Mouse (Mus musculus): ENCODE results near the gene Nsrp1. TPM values are rescaled to one million over a fixed set of nuclear protein-coding genes. Genes with fewer than 3 reads are reported as not detected.

Nsrp1 gene
- polyA plus RNA-seq, 1 experiment = 20.5 TPM

DNA sequence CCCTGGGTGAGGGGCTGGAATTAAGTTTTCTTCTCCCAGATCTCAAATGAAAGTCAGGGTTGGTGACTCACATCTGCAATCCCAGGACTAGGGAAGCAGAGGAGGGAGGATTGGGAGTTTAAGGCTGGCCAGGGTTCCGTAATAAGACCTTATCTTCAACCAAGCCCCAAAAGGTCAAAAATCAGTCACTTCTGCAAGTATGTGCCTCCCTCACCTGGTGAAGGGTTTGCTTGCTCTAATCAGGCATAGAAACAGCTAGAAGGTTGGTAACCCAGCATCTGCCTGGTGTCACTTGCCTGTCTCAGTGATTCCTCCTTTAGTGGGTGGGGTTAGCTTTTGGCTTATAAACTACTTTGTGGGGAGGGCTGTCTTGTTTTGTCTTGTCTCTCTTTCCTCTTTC, 75.9 kb downstream of the Nsrp1 start:
- H3K4me3 ChIP-seq (replicated peaks; ENCODE audit: control insufficient read depth, low read depth, low read length) = no peak overlapping the region
- 89% methylated on average over 1 of the region's 1 CpGs for WGBS
- no peak for TF ChIP-seq POLR2A (IDR thresholded peaks at IDR 0.05; ENCODE audit: borderline replicate concordance, control insufficient read depth, low read depth, low read length)
- TF ChIP-seq CTCF (IDR thresholded peaks at IDR 0.05; ENCODE audit: control insufficient read depth, insufficient read depth, low read length) = no peak
- no peaks in the 10 kb centered on the region for H3K4me1 ChIP-seq (ENCODE audit: control insufficient read depth, insufficient read depth, low read length)
- no peak overlapping the region for H3K27ac ChIP-seq (ENCODE audit: control insufficient read depth, insufficient read depth, low read depth, low read length, poor library complexity)

DNA sequence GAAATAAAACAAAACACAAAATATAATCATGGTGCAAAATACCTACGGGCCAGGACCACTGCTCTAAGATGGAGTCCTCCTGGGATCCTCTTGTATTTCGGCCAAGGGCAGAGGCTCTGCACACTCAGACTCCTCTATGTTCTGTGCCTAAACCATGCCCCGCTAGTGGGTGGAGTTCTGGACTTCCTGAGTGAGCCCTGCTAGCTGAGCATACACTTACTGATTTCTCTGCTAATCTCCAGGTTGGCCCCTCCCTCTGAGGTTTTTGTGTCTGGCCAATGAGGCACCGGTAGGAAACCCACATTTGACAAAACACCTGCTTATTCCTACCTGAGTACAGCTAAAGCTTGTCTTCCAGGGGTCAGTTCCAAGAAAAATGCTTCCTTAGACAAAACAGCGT, 77.5 kb downstream of the Nsrp1 start:
- TF ChIP-seq CTCF (IDR thresholded peaks at IDR 0.05; ENCODE audit: control insufficient read depth, insufficient read depth, low read length) = no peak
- TF ChIP-seq POLR2A (IDR thresholded peaks at IDR 0.05; ENCODE audit: borderline replicate concordance, control insufficient read depth, low read depth, low read length) = no peak
- 20% methylated on average over 5 of the region's 5 CpGs for WGBS
- H3K4me1 ChIP-seq (ENCODE audit: control insufficient read depth, insufficient read depth, low read length) = peaks cover 4% of the 10 kb centered on the region

DNA sequence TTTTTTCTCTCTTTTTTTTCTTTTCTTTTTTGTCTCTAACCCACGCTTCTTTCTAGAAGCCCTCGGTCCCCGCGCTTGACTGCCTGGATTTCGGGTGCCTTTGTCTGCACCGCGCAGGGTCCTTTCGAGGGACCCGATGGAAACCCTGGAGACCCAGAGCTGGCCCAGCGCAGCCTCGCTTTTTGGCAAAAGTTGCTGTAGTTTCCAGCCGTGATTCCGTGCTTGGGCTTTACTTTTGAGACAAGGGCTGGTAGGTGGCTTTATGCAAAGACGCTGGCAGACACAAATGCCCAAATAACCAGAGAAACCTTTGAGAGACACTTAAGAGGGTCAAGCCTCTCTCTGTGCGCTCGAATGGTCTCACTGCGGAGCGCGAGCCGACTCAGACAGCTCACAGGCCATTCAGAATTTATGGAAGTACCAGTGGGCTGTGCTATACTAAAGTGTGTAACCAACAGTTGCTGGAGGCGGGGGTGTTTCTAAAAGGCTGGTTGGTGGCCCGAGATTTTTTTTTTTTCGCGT, 79.5 kb downstream of the Nsrp1 start:
- no peak overlapping the region for H3K4me3 ChIP-seq (replicated peaks; ENCODE audit: control insufficient read depth, low read depth, low read length)
- no peak overlapping the region for H3K27ac ChIP-seq (ENCODE audit: control insufficient read depth, insufficient read depth, low read depth, low read length, poor library complexity)
- TF ChIP-seq POLR2A (IDR thresholded peaks at IDR 0.05; ENCODE audit: borderline replicate concordance, control insufficient read depth, low read depth, low read length) (no peak), CTCF (IDR thresholded peaks at IDR 0.05; ENCODE audit: control insufficient read depth, insufficient read depth, low read length) (no peak)
- peaks cover 4% of the 10 kb centered on the region for H3K4me1 ChIP-seq (ENCODE audit: control insufficient read depth, insufficient read depth, low read length)
- 9% methylated on average over 24 of the region's 24 CpGs for WGBS

More for the DNA sequence above, 77.5 kb downstream of the Nsrp1 start:
- H3K4me3 ChIP-seq (replicated peaks; ENCODE audit: control insufficient read depth, low read depth, low read length) = no peak overlapping the region
- H3K27ac ChIP-seq (ENCODE audit: control insufficient read depth, insufficient read depth, low read depth, low read length, poor library complexity) = no peak overlapping the region

DNA sequence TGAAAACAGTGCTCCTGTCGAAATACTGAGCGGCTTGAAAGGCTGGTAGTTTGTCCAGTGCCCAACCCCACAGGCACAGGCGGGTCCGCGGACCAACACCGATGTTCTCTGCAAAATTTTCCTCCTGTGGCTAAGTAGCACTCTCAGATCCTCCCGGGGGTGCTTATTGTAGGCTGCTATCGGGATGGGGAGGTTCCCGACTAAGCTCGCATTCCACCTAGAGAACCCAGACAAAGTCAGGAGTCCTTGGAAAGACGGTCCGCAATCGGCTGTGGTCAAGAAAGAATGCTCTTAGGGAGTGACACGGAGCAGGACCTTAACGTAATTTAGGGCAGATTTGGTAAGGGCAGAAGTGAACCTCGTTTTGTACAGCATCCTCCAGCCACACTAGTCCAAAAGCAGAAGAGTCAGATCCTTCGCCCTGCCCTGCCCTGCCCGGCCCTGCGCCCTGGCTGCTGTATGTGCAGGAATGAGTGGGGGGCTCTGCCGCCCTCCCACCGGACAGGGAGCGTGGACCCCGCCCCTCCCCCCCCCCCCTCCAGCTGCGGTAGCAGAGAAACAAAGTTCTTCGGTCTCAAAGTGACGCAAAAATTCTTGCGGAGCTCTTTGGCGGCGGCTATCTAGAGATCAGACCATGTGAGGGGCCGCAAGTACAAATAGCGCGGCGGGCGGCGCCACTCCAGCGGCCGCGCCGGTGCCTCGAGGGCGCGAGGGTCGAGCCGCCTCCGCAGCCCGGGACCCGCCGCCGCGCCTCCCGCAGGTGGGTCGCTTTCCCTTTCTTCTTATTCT, 80.1 kb downstream of the Nsrp1 start, which contains the start of gene Slc6a4:
Gene Slc6a4 (plus strand): TSS at position 688 of the 789 bp plus-strand sequence.
- WGBS = 1% methylated on average over 52 of the region's 52 CpGs
- no peak for TF ChIP-seq POLR2A (IDR thresholded peaks at IDR 0.05; ENCODE audit: borderline replicate concordance, control insufficient read depth, low read depth, low read length)
- TF ChIP-seq CTCF (IDR thresholded peaks at IDR 0.05; ENCODE audit: control insufficient read depth, insufficient read depth, low read length) = no peak
- Histone ChIP-seq H3K4me1 (ENCODE audit: control insufficient read depth, insufficient read depth, low read length) (peaks cover 5% of the 10 kb centered on the region), H3K4me3 (replicated peaks; ENCODE audit: control insufficient read depth, low read depth, low read length) (peak within 1 kb of the TSS; percentile 10), H3K27ac (ENCODE audit: control insufficient read depth, insufficient read depth, low read depth, low read length, poor library complexity) (no peak within 1 kb of the TSS)

DNA sequence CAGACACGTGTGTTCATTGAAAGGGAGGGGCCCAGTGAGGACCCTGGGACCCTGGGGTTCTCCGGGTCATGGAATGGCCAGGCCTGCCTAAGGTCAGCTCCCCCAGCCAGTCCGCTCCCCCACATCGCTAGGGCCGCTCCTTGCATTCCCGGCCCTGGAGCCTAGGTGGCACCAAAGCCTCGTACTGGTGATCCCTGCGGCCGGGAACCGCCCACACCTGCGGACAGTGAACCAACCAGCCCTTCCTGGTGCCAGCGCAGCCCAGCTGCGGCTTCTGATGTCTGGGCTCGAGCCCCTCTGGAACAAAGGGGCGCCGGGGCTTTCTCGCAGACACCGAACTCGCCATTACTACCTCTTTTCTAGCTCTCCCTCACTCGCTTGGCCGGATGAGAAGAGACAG, 80.9 kb downstream of the Nsrp1 start:
- H3K27ac ChIP-seq (ENCODE audit: control insufficient read depth, insufficient read depth, low read depth, low read length, poor library complexity) = no peak overlapping the region
- H3K4me3 ChIP-seq (replicated peaks; ENCODE audit: control insufficient read depth, low read depth, low read length) = peak overlapping the region; percentile 8
- peaks cover 7% of the 10 kb centered on the region for H3K4me1 ChIP-seq (ENCODE audit: control insufficient read depth, insufficient read depth, low read length)
- under 1% methylated on average over 21 of the region's 21 CpGs for WGBS
- TF ChIP-seq CTCF (IDR thresholded peaks at IDR 0.05; ENCODE audit: control insufficient read depth, insufficient read depth, low read length) (peak; percentile 78), POLR2A (IDR thresholded peaks at IDR 0.05; ENCODE audit: borderline replicate concordance, control insufficient read depth, low read depth, low read length) (0 out of 2 replicates have a peak, but pooled peaks have one; percentile 33)

DNA sequence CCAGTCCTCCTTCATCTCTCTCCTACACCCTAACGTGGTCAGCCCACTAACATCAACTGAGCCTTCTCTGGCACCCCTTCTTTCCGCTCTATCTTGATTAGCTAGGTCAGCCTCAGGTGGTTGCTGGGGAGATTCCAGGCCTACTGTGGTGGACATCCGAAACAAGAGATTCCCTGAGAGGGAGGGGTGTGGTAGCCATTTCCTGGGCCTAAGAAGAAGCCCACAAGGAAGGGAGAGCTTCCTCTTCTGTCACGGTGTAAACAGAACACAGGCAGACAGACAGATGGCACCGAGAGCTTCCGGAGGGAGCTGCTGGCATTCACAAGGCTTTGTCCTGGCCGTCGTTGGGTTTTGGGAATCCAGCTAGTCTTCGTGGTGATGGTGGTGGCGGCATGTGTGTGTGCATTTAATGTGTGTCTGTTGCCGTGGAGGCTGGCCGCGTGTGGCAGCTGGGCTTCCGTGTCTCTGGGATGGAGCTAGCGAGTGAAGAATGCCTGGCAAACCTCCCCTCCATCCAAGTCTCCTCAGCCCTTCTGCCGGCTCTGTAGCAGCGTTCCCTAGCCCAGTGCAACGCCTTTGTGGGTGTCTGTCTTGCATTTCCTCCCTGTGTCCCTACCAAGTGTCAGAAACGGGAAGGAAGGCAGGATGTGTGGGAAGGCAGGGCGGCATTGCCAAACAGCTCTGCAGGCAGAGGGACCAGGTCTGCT, 82.1 kb downstream of the Nsrp1 start:
- WGBS = 10% methylated on average over 20 of the region's 20 CpGs
- peaks cover 7% of the 10 kb centered on the region for H3K4me1 ChIP-seq (ENCODE audit: control insufficient read depth, insufficient read depth, low read length)
- H3K4me3 ChIP-seq (replicated peaks; ENCODE audit: control insufficient read depth, low read depth, low read length) = peak overlapping the region; percentile 21
- no peak for TF ChIP-seq CTCF (IDR thresholded peaks at IDR 0.05; ENCODE audit: control insufficient read depth, insufficient read depth, low read length)
- no peak for TF ChIP-seq POLR2A (IDR thresholded peaks at IDR 0.05; ENCODE audit: borderline replicate concordance, control insufficient read depth, low read depth, low read length)
- H3K27ac ChIP-seq (ENCODE audit: control insufficient read depth, insufficient read depth, low read depth, low read length, poor library complexity) = peak overlapping the region; percentile 9; the same call in 1 of the 2 replicates

Other genes with a start within 250 kb of the Nsrp1 start
- gene Cpd, start 231.4 kb downstream of the Nsrp1 start, polyA plus RNA-seq (2011; ENCODE audit: insufficient read depth, insufficient read length, low replicate concordance, missing spikeins) = 3.1 and 5.3 TPM in 2 replicates
- 1.8 TPM in 1 of 2 replicates, not detected in the other for gene Tmigd1, start 176.3 kb downstream of the Nsrp1 start, polyA plus RNA-seq (2011; ENCODE audit: insufficient read depth, insufficient read length, low replicate concordance, missing spikeins)
- gene Blmh, start 153.6 kb downstream of the Nsrp1 start, polyA plus RNA-seq (2011; ENCODE audit: insufficient read depth, insufficient read length, low replicate concordance, missing spikeins) = 31.2 and 38.4 TPM in 2 replicates
- 15.6 and 37.7 TPM in 2 replicates for gene Slc6a4, start 79.8 kb downstream of the Nsrp1 start, polyA plus RNA-seq (2011; ENCODE audit: insufficient read depth, insufficient read length, low replicate concordance, missing spikeins)
- 1.1 and 1.5 TPM in 2 replicates for gene Efcab5, start 110.5 kb upstream of the Nsrp1 start, polyA plus RNA-seq (2011; ENCODE audit: insufficient read depth, insufficient read length, low replicate concordance, missing spikeins)
- gene Ssh2, start 137.9 kb upstream of the Nsrp1 start, polyA plus RNA-seq (2011; ENCODE audit: insufficient read depth, insufficient read length, low replicate concordance, missing spikeins) = 14.6 and 21.8 TPM in 2 replicates

Data from bone marrow, adult 2 months (tissue).